ENCODE assay signal across 22 mouse cellular contexts in the genomic region with DNA sequence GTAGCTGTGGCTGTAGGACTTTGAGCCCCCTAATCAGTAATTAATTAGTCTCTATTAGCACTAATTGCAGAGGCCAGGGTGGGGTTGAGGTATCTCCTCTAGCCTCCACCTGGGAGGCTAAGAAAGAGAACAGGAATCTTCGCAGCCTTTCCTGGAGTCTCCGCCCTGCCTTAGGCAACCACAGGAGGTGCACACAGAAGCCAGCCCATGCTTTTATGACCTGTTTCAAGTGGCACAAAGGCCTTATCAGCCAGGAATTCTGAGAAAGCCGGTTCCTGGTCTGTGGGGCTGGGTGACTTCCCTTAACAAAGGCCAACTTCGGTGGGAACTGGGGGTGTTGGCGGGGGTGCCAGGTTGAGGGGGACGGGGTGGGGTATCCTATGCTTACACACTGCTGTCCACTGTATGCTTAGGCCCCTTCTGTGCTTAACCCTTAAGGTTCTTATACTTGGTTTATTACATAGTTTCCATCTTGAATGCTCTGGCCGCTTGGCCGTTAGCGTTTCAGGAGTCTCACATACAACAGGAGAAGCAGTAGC. TPM values are rescaled to one million over a fixed set of nuclear protein-coding genes. Genes with fewer than 3 reads are reported as not detected.
DNase-seq lines count a peak whose midpoint lies in the region; ATAC-seq and TF ChIP-seq lines count a peak whose summit lies in the region.
"Had no signal": no experiment of that assay in that cellular context is flagged by ENCODE, and none has a peak within 500 bp of the region (broad histone marks: within the 10 kb centered on the region; RNA-seq: fewer than 3 reads in every experiment).

No protein-coding gene starts in this region.

- no peaks in the 10 kb centered on the region for H3K27me3 ChIP-seq in heart, embryonic 14.5 days (ENCODE audit: control insufficient read depth, insufficient read depth, low read length)
- no peaks in the 10 kb centered on the region for H3K27me3 ChIP-seq in lung, embryonic 14.5 days (ENCODE audit: insufficient read depth, low read length)
- no peaks in the 10 kb centered on the region for H3K27me3 ChIP-seq in limb, embryonic 10.5 days (ENCODE audit: low read depth, poor library complexity, severe bottlenecking)
- no peaks in the 10 kb centered on the region for H3K27me3 ChIP-seq in stomach, embryonic 15.5 days (replicated peaks)
- H3K27me3 ChIP-seq: embryonic facial prominence, embryonic 13.5 days; forebrain, embryonic 15.5 days had no signal

- peak overlapping the region; percentile 18 for H3K9ac ChIP-seq in heart, embryonic 14.5 days (ENCODE audit: low read length)
- H3K9ac ChIP-seq in lung, embryonic 14.5 days: 0 out of 2 replicates have a peak overlapping the region, but pooled peaks have one; percentile 2
- H3K9ac ChIP-seq in stomach, embryonic 15.5 days: no peak overlapping the region
- H3K9ac ChIP-seq: embryonic facial prominence, embryonic 13.5 days; forebrain, embryonic 15.5 days had no signal

- H3K4me1 ChIP-seq in heart, embryonic 14.5 days (ENCODE audit: control insufficient read depth in 2 of 2, insufficient read depth in 2 of 2, low read length in 2 of 2): peaks cover 27 to 30% of the 10 kb centered on the region in 2 experiments
- peaks cover 9% of the 10 kb centered on the region for H3K4me1 ChIP-seq in lung, embryonic 14.5 days (ENCODE audit: insufficient read depth)
- H3K4me1 ChIP-seq in limb, embryonic 10.5 days: peaks cover 46% of the 10 kb centered on the region
- peaks cover 8% of the 10 kb centered on the region; the same call in 1 of the 2 replicates for H3K4me1 ChIP-seq in stomach, embryonic 15.5 days

- no peak overlapping the region for H3K4me2 ChIP-seq in heart, embryonic 14.5 days (ENCODE audit: low read length)
- H3K4me2 ChIP-seq in lung, embryonic 14.5 days: peak overlapping the region; percentile 20; the same call in 1 of the 2 replicates
- H3K4me2 ChIP-seq in stomach, embryonic 15.5 days: no peak overlapping the region
- H3K4me2 ChIP-seq: embryonic facial prominence, embryonic 13.5 days; forebrain, embryonic 15.5 days had no signal

- peak overlapping the region; percentile 44 to 69 for H3K27ac ChIP-seq in heart, embryonic 14.5 days (replicated peaks in 1 of 2; ENCODE audit: control insufficient read depth in 1 of 2, insufficient read depth in 1 of 2, low read depth in 2 of 2, low read length in 2 of 2)
- peak overlapping the region; percentile 85 for H3K27ac ChIP-seq in lung, embryonic 14.5 days (ENCODE audit: low read depth)
- peak overlapping the region; percentile 72 for H3K27ac ChIP-seq in limb, embryonic 10.5 days
- H3K27ac ChIP-seq in stomach, embryonic 15.5 days: peak overlapping the region; percentile 86
- H3K27ac ChIP-seq: forebrain, embryonic 15.5 days; left cerebral cortex, adult 2 months had no signal

- no peak overlapping the region for H3K4me3 ChIP-seq in heart, embryonic 14.5 days (ENCODE audit: control insufficient read depth in 1 of 2, insufficient read depth in 1 of 2, low read depth in 1 of 2, low read length in 2 of 2)
- H3K4me3 ChIP-seq in lung, embryonic 14.5 days (ENCODE audit: low read depth, low read length): no peak overlapping the region
- no peak overlapping the region for H3K4me3 ChIP-seq in limb, embryonic 10.5 days
- no peak overlapping the region for H3K4me3 ChIP-seq in stomach, embryonic 15.5 days (replicated peaks)
- H3K4me3 ChIP-seq: embryonic facial prominence, embryonic 13.5 days; forebrain, embryonic 15.5 days; left cerebral cortex, adult 2 months had no signal

- peaks cover 8% of the 10 kb centered on the region; the same call in 1 of the 2 replicates for H3K36me3 ChIP-seq in heart, embryonic 14.5 days (ENCODE audit: control insufficient read depth, insufficient read depth, low read length)
- no peaks in the 10 kb centered on the region for H3K36me3 ChIP-seq in lung, embryonic 14.5 days (ENCODE audit: insufficient read depth)
- peaks cover 58% of the 10 kb centered on the region for H3K36me3 ChIP-seq in limb, embryonic 10.5 days
- no peaks in the 10 kb centered on the region for H3K36me3 ChIP-seq in stomach, embryonic 15.5 days
- H3K36me3 ChIP-seq: embryonic facial prominence, embryonic 13.5 days; forebrain, embryonic 15.5 days had no signal

- WGBS in heart, embryonic 14.5 days: 55% methylated on average over 9 of the region's 9 CpGs
- 55% methylated on average over 9 of the region's 9 CpGs for WGBS in lung, embryonic 14.5 days
- whole genome bisulfite sequencing in limb, embryonic 10.5 days: 78% methylated on average over 9 of the region's 9 CpGs
- WGBS in stomach, embryonic 15.5 days: 57% methylated on average over 9 of the region's 9 CpGs

- intact Hi-C loops in gastrocnemius, postnatal 14 days (cut with DNase I; ENCODE audit: low total_unique reads): no loop called here

- ATAC-seq in heart, embryonic 14.5 days (ENCODE audit: insufficient number of reproducible peaks, insufficient read depth, low FRiP score, low read depth): no peak
- peak; percentile 71 for ATAC-seq in lung, embryonic 14.5 days (ENCODE audit: insufficient read depth)
- peak; percentile 83 for ATAC-seq in stomach, embryonic 15.5 days (ENCODE audit: insufficient read depth, low FRiP score, low read depth)
- ATAC-seq: forebrain, embryonic 15.5 days; hindbrain, embryonic 16.5 days had no signal

- no peaks in the 10 kb centered on the region for H3K9me3 ChIP-seq in heart, embryonic 14.5 days (ENCODE audit: control insufficient read depth, low read length)
- H3K9me3 ChIP-seq in lung, embryonic 14.5 days (ENCODE audit: low read depth, low read length): no peaks in the 10 kb centered on the region
- no peaks in the 10 kb centered on the region for H3K9me3 ChIP-seq in limb, embryonic 10.5 days (replicated peaks)
- H3K9me3 ChIP-seq in stomach, embryonic 15.5 days: no peaks in the 10 kb centered on the region
- H3K9me3 ChIP-seq: embryonic facial prominence, embryonic 13.5 days; forebrain, embryonic 15.5 days had no signal

- 0 out of 2 replicates have a peak, but pooled peaks have one; percentile 13 for TF ChIP-seq CTCF in lung, embryonic 14.5 days (IDR thresholded peaks at IDR 0.05; ENCODE audit: low read depth)

- DNase-seq in heart, adult 18-20 months: no peak
- peak; percentile 63 for DNase-seq in lung, embryonic 14.5 days
- no peak for DNase-seq in lung, postnatal 14 days
- no peak for DNase-seq in limb, embryonic 10.5 days (ENCODE audit: low spot score)
- DNase-seq in MN1 (ENCODE audit: low spot score): no peak
- no peak for DNase-seq in gastrocnemius, postnatal 14 days
- DNase-seq: adrenal gland, adult 2 months; cerebellum, postnatal 10 days; gastrocnemius, postnatal 25 days; kidney, postnatal 25 days; liver had no signal

RNA-seq across cellular contexts. Expression of gene B230104I21Rik, which starts 23.9 kb away (rescaled TPM):
- polyA plus RNA-seq in heart, embryonic 14.5 days (2014; fragmentation: Nextera tagmentation; extraction: Ambion mirVana): not detected in 2 replicates
- not detected for total RNA-seq in heart, adult 18-20 months (2021)
- polyA plus RNA-seq in lung, embryonic 14.5 days (2014; fragmentation: Nextera tagmentation; extraction: Ambion mirVana): not detected in 2 replicates
- polyA plus RNA-seq in limb, embryonic 10.5 days (2016; fragmentation: Nextera tagmentation; extraction: Ambion mirVana): 0.18 TPM in 1 of 2 replicates, not detected in the other
- not detected in 2 replicates for polyA plus RNA-seq in stomach, embryonic 15.5 days (2015; fragmentation: Nextera tagmentation; extraction: Ambion mirVana)
- total RNA-seq in gastrocnemius, postnatal 14 days (2021): not detected
- total RNA-seq: adrenal gland, adult 2 months; gastrocnemius, postnatal 25 days; left cerebral cortex, adult 2 months; megakaryocyte progenitor cell, adult 5-6 weeks; monocyte, adult 5-6 weeks; neutrophil, adult 5-6 weeks had no signal
- polyA plus RNA-seq: adrenal gland, adult 2 months; C2C12; embryonic facial prominence, embryonic 13.5 days; hindbrain, embryonic 16.5 days; urinary bladder, adult 2 months had no signal

RNA-seq across cellular contexts. Expression of gene Arhgef16, which starts 58.4 kb away (rescaled TPM):
- 0.97 and 1.6 TPM in 2 replicates for polyA plus RNA-seq in heart, embryonic 14.5 days (2014; fragmentation: Nextera tagmentation; extraction: Ambion mirVana)
- under 1 TPM; 0.46 to 0.52 TPM for total RNA-seq in heart, adult 18-20 months (2021)
- 15.4 and 16.2 TPM in 2 replicates for polyA plus RNA-seq in lung, embryonic 14.5 days (2014; fragmentation: Nextera tagmentation; extraction: Ambion mirVana)
- 5.3 and 6.2 TPM in 2 replicates for polyA plus RNA-seq in limb, embryonic 10.5 days (2016; fragmentation: Nextera tagmentation; extraction: Ambion mirVana)
- polyA plus RNA-seq in stomach, embryonic 15.5 days (2015; fragmentation: Nextera tagmentation; extraction: Ambion mirVana): 35.9 and 44.0 TPM in 2 replicates
- 1 to 10 TPM in 1 of 2 experiments, under 1 TPM in 1; 0.75 to 1.1 TPM for total RNA-seq in gastrocnemius, postnatal 14 days (2021)
- total RNA-seq: megakaryocyte progenitor cell, adult 5-6 weeks; monocyte, adult 5-6 weeks had no signal
- polyA plus RNA-seq: C2C12 had no signal
